Mouse (Mus musculus) stomach, postnatal 0 days (tissue): ENCODE data around the gene Ildr2.

ENCODE experiments used
- CTCF ChIP-seq: IDR thresholded peaks from 2 replicates; pipeline ENCODE4 v1.5.1; 2016; ENCODE audit warnings: antibody characterized with exemption, low read depth, mild to moderate bottlenecking, moderate library complexity
- EP300 ChIP-seq: optimal IDR thresholded peaks from 2 replicates; pipeline ENCODE3; 2016; ENCODE audit warnings: antibody characterized with exemption

- TF ChIP-seq CTCF = no peak
- no peak for TF ChIP-seq EP300
Observed at GRCm38 (mm10) chr1:166339110-166339509, 85.2 kb downstream of the Ildr2 start.
